Mouse (Mus musculus): ENCODE results near the gene Cemip.

The Cemip gene

DNA sequence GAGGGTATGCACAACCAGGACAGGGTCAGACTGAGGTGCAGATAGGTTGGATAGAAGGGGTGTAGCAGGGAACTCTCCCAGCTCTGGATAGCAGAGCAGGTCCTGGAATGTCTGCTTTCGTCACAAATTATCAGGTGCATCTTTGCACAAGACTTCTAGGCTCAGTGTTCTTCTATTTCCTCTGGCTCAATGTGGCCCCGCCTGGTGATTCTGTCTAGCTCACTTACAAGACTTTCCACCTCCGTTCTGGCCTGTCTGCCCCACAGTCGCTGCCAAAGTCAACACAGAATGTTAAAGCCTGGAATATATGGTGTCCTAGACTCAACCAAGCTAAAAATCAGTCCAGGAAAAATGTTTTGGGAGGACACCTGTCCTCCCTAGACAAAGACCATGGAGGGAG, 57.9 kb downstream of the Cemip start:
- DNase-seq (ENCODE audit: inconsistent ontology term), result no peak

DNA sequence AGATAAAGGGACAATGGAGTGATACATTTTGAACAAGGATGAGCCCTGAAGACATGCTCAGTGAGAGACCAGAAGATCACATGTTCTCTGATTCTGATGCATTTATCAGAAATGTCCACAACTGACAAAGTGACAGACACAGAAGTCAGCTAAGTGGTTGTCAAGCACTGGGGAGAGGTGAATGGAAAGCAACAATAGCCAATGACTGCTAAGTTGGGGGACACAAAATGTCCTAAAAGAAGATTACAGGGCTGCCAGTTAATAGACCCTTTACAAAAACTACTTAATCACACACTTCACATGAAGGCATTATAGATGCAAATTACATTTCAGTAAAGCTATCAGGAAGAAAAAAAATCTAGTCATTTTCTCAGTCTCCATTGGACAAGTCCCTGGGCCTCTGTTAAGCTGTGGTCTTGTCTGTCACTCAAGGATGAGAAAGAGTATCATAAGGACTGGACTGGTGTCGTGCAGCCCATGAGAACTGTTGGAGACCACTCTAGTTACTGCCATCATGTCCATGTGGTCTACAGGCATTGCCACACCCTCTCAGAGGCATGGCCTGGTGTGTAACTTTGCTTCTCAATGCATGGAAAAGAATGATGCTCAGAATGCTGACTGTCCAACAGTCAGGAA, 59.2 kb downstream of the Cemip start:
- DNase-seq (ENCODE audit: inconsistent ontology term), result no peak

DNA sequence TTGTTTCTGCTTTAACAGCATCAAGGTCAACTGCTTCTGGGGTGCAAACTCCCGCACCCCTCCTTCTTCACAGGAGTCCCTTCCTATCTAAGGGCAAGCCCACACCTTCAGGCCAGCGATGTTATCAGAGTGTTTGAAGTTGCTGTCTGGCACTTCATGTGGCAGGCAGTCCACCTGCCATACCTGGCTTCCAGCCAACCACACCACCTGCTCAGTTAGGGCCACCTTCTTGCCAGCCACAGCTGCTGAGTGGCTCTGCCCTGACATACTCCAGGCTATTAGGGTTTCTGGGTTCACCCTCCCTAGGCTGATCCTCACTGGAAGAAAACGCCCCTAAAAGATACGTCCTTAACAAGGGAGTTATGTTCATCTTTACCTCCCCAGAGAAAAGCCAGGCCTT, 60.2 kb downstream of the Cemip start:
- no peak for DNase-seq (ENCODE audit: inconsistent ontology term)

DNA sequence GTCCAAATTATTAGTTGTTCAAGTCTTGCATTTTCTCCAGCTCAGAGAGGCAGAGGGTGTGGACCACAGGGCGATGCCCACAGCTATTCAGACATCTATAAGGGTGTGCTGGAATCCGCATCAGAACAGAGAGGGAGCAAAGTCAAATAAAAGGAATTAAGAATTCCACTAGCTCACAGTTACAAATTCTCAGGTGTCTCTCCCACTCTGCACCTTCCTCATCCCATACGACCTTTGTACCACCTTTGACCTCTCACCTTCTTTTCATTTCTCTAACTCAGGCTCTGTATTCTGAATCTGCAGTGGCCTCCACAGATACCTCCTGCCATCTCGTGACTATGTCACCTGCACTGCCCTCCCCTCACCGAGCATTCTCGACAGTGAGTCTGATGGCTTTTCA, 62.8 kb downstream of the Cemip start:
- no peak for DNase-seq (ENCODE audit: inconsistent ontology term)

DNA sequence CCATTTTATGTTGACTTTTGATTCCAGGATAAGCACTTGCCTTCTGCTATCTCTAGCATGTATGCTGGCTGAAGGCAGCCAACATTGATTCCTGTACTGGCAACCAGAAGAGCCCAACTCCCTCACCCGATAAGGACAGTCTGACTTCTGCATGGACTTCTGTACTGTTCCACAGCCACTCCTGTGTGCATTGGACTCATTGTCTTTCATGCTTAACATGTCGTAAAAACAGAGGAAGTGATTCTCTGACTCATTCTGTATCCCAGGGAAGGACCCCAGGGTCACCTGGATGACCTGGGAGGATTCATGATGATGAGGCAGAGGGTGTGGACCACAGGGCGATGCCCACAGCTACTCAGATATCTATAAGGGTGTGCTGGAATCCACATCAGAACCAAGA, 63.8 kb downstream of the Cemip start:
- DNase-seq (ENCODE audit: inconsistent ontology term), result no peak

DNA sequence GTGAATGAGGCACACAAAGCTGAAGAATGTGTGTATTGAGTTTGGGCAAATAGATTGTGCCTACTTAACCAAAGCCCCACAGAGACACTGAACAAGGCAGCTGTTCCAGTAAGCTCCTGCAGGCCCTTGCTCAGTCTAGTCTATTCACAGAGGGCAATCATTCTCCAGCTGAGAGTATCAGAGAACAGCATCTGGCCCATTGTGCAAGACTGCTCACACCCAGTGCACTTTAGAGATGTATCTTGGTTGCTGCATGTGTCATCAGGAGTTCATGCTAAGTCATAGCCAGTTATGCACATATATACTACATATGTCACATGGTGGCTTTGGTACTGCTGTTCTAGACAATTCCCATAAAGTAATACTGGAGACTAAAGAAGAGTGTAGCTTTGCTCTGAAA, 66.9 kb downstream of the Cemip start:
- DNase-seq (ENCODE audit: inconsistent ontology term), result no peak

DNA sequence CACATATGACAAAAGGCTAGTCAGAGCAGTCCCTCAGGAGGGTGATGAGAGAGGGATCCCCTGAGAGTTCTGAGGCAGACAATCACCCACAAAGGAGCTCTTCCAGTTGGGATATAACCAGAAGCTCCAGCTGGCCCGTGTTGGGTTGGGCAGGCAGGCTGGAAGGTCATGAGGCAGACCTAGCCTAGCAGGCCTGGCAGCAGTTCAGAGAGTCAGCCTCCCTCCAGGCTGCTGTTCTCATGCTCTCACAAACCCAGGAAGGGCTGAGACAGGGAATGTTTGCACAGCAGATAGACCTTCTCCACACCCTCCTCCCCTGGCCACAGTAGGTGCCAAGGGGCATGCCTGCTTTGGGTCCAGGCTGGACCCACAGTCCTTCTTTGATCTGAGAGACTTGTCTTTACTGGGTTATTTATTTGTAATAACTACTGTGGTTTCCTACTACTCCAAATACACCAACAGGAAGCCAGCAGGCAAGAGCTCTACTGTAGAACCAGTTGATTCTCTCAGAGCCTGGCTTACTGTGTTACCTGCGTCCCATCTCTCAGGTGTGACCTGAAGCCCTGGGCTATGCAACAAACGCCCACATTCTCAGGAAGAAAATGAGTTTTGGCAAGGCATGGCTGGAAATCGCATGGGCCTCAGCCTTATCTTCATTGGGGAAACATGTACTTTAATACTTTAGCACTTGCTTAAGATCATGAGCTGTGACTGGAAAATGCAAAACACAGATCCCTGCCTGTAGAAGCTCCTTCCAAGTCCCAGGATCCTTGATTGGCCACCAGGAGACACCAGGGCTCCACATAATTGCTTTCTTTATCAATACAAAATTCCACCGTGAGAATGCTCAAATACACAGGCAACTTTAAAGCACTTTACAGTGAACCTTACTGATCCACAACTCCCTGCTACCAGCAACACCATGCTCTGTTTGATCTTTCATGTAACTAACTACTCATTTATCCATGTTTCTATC, 67.7 kb downstream of the Cemip start:
- no peak for DNase-seq (ENCODE audit: inconsistent ontology term)

DNA sequence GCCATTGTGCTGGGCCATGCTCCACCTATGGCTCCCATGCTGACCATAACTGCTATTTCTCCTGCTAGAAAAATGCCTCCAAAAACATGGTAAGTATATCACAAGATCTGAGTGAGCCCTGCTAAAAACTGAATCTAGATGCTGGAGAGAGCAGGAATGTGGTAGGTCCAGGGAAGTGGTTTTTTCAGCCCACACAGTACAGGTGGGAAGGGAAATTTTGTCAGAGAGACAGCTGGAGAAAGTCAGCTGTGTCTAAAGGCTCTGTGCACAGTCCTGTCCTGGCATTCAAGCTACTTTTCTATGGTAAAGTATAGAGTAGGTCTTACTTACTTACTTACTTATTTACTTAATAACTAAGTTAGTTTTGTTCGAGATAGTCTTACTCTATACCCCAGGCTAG, 71.3 kb downstream of the Cemip start:
- no peak for DNase-seq (ENCODE audit: inconsistent ontology term)

DNA sequence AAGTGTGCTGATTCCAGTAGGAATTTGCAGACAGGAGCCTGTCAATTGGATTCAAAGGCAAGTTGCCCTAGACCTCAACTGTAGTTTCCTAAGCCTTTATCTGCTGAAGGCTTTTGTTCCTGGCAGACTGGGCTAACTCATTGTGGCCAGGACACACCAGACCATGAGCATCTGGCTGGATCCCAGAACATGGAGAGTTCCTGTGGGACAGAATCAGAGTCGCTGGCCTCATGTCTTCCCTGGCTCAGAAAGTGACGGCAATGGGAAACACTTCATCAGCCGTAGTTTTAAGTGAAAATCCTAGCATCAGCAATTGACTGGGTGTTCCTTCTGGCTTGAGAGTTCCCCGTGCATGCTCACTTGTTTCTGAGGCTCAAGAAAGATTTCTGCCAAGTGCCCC, 72.6 kb downstream of the Cemip start:
- DNase-seq (ENCODE audit: inconsistent ontology term), result no peak

DNA sequence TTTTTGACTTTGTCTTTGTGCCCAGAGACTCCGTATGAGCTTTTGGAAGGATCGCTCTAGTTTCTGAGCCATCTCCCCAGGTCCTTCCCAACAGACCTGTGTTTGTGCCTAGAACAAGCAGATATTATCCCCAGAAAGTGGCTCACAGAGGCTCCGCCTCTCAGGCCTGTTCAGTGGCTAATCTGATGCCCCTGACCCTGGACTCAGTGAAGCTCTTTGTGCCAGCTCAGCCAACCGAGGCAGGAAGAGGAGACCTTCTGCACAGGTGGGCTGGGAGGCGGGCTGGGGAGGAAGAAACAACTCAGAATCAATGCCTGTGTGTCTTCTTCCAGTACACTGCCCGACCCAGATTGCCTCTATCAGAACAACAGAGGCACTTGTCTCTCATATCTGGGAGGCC, 81.9 kb downstream of the Cemip start:
- DNase-seq (ENCODE audit: inconsistent ontology term), result no peak

DNA sequence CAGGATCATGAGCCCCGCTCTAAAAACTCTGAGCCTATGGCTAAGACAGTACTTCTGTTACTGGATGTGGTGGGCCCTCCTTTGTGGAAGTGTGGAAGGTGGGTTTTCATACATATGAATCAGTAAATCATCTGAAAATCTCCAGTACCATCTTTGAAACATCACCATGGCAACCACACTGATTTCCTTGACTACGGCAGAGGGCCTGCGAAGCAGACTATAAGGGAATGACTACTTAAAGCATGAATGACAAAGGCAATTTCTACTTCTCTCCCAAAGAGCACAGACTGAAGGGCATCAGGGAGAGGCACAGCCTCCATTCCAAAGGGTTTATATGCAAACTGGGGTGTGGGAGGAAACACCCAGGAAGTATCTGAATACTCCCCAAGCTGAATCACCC, 84.8 kb downstream of the Cemip start:
- no peak for DNase-seq (ENCODE audit: inconsistent ontology term)

DNA sequence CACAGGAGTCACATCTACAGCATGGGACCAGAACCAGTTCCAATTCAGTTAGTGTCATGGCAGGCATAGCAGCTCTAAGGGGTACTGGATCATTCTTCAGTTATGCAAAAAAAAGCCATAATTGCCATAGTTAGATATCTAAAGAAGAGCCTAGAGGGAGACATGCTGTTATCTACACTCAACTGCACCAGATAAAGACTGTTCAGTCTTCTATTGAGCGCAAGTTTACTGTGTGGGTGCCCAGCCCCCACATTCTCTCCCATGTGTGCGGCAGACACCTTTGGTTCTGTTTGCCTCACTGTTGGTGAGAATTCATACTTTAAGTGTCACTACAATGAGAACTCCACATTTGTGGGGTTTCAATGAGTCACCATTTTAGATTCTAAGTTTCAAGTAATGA, 85.6 kb downstream of the Cemip start:
- no peak for DNase-seq (ENCODE audit: inconsistent ontology term)

DNA sequence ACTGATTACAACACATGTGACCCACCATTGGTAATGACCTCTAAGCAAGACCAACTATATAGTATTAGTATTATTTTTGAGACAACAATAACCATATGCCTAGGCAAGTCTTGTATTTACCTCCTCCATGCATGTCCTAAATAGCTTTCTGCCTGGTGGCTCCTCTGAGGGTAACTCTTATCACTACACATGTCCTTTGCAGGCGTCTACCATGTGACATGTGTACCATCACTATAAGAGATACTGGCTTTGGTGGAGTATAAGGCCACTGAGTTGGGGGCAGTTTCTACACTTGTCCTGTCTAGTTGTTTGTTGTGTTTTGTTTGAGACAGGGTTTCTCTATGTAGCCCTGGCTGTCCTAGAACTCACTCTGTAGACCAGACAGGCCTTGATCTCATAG, 86.7 kb downstream of the Cemip start:
- no peak for DNase-seq (ENCODE audit: inconsistent ontology term)

DNA sequence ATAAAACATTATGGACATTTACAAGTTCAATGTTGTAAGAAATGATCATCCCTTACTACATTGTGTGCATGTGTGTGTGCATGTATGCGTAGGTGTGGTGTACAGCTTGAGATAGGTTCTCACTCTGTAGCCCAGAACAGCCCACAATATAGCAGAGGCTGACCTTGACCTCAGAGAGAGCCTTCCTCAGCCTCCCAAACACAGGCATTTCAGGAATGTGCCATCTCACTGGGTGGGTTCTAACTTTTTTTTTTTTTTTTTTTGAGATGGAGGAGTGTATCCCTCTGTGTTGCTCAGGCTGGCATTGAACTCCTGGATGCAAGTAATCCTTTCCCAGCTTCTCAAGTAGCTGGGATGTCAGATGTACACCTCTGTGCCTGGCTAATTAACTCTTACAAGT, 92.0 kb downstream of the Cemip start:
- DNase-seq (ENCODE audit: inconsistent ontology term), result no peak

DNA sequence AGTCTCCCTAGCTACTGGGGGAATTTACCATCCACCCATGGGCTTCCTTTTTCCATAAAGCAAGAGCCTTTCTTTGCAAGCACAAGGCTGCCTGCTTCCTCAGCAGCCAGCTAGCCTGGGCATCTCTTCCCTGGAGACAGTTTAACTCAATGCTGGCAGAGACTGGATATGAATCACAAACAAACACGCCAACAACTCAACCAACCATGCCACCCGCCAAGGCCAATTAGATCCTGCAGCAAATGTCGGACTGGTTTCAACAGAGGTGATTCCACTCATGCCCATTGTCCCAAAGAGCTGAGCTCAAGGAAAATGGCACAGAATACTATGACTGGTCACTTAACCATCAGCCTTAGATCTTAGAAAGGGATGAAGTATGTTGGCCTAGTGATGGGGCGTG, 97.0 kb downstream of the Cemip start:
- peak; percentile 83 for DNase-seq (ENCODE audit: inconsistent ontology term)

DNA sequence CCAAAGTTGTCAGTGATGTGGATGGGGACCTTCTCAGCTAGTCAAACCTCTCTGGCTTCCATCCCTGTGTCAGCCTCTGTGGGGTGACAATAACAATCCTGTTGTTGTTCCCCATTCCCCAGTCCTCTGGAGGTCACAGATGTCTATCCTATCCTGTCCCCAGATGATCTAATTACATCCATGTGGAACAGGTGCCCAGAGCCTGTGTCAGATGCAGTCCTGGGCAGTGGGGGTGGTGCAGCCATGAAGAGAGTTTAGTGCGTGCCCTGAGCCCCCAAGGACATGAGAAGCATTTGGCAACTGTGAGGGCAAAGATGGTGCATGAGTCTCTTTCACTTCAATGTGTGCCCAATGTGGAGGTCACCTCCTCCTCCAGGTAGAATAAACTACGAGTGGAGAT, 100.6 kb downstream of the Cemip start:
- no peak for DNase-seq (ENCODE audit: inconsistent ontology term)

DNA sequence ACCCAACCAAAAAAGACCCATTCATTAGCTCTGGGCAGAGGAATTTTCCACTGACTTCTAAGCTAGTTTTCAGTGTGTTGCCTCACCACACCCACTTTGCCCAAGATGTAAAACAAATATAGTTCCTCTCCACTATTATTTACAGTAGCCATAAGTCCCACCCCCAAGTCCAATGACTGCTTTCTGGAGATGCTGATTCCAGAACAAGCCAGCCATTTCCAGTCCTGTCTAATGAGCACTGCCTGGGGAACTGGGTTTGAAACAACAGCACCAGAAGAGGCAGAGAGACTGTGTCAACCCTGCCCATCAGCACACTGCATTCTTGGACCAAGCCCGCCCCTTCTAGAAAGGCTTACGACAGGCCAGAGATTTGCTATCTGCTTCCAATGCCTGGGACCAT, 103.7 kb downstream of the Cemip start:
- DNase-seq (ENCODE audit: inconsistent ontology term), result no peak

DNA sequence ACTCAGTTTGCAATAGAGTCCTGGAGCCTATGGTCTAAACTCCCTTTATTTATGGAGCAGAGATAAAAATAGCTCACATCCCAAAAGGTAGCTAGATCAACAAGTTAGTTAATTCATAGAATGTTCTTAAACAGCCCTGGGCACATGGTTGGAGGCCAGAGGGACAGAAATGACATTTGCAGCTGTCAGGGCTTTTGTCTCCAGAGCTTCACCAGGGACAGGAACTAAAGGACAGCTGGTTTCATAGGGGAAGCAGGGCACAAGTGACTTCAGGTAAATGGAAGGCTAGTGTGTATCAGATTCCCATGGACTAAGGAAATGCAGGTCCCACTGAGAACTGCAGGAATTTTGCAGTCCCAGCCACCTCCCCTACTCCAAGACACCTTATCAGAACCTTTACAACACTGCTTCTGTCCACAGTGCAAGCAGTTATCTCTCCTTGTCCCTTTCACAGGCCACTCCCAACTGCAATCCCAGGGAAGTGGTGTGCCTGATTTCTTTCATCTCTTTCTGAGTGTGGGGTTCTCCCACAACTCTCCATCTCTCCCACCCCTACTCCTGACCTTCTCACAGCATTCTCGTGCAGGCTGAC, 107.3 kb downstream of the Cemip start:
- no peak for DNase-seq (ENCODE audit: inconsistent ontology term)

DNA sequence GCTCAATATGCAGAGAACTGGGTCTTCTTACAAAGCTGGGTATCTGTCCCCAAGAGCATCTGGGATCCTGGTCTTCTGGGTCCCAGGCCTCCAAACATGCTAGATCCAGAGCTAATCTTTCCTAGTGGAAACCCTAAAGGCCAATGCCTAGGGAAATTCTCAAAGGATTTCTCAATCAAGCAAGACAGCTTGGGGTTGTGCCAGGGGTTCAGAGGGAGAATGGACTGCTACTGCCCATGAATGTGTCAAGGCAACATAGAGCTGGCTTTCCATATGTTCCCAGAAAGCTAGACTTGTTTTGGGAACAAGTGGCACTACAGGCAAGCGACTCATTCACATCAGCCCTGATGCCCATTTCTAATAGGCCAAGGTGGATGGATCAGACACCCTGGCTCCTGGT, 107.9 kb downstream of the Cemip start:
- DNase-seq (ENCODE audit: inconsistent ontology term), result no peak

DNA sequence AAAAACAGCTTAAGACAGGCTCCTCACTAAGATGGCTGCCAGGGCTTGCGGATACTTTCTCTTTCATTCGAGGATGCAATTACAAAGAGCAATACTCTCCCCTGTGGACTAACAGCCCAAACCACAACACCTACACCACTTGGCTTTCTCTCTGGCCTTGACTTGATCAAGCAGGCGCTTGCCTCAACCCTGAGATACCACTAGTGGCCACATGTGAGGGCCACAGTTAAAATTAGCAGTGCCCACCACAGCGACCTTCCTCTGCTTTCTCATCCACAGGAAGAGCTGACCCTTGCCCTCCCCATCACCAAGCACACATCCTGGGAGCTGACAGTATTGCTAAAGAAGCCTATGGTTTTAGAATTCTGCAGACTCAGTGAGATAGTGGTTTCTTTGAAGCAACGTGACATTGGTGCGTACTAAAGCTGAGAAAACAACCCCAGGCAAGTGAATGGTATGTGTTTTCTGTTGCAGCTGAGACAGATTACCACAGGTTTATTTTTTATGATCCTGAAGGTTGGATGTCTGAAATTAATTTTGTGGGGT, 109.8 kb downstream of the Cemip start:
- DNase-seq (ENCODE audit: inconsistent ontology term), result no peak

DNA sequence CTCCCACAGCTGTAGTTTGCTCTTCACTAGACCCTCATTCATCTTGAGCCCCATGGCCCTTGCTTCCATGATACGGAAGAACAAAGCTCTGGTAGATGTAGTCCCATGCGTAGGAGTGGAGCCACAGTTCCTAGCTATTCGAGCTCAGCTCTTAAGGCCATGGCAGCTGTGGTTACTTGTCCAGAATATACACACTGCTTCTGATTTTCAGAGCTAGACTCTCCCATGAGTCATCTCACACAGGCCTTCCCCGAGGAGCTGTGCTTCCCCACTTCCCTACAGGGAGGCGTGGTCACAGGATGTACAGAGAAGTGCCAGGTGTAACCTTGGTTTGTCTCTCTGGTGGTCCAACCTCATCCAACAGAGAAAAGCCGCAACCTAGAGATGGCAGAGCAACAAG, 111.0 kb downstream of the Cemip start:
- DNase-seq (ENCODE audit: inconsistent ontology term), result no peak

DNA sequence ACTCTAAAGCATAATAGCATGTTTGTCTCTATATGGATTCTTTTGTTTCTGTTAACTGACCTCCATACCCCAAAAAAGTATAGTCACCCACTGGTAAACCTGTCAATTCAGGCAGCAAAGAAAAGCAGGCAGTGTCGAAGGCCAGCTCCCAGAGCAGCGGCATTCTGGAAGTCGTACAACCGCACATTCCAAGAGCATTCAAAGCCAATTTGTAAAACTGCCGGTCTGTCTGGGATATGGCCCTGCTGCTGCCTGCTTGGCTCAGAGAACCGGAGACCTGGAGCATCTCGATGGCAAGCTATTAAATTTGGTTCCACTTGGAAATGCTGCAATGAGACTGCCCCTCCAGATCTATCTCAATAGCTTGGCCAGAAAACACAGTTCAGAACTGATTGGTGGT, 113.8 kb downstream of the Cemip start:
- DNase-seq (ENCODE audit: inconsistent ontology term), result peak; percentile 71

All from Muller cell, postnatal 12 days (primary cell).